Mouse (Mus musculus): ENCODE results near the gene Stxbp2.

DNA sequence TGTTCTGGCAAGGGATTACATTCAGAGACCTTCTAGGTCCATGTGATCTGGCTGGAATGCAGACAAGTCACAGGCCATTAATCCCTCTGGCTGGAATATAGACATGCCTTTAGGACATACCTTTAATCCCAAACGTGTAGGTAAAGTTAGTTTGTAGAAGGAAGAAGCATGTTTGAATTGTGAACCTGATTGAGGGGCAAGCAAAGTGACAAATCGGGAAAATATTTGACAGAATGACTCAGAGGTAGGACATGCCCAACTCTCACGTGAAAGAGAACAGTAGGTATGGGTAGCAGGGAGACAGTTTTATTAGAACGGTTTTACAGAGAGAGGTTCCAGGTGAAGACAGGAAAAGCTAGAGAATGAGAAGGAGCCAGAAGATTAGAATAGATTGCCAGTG, 16.8 kb downstream of the Stxbp2 start:
- TF ChIP-seq POLR2A (IDR thresholded peaks at IDR 0.05; ENCODE audit: low read depth, low read length) (no peak), CTCF (IDR thresholded peaks at IDR 0.05; ENCODE audit: extremely low read depth, insufficient read length, insufficient replicate concordance, low read depth, low read length) (no peak)
